Mouse (Mus musculus) heart, embryonic 12.5 days (tissue): ENCODE measurements around the gene Olfr1505. TPM values are rescaled to one million over a fixed set of nuclear protein-coding genes. Genes with fewer than 3 reads are reported as not detected.

Experiments
- ATAC-seq: fragments of 200-750 bp; cut with Nextera tagmentation; 2 replicates; pipeline ENCODE4 v1.8.0; 2017; ENCODE audit warnings: moderate TSS enrichment, moderate library complexity; ENCODE audit not compliant: insufficient number of reproducible peaks, low FRiP score
- H3K27ac ChIP-seq: fragments of 300-500 bp; sonication (generic); 2 replicates; pipeline ENCODE4 v1.5.1; 2016; ENCODE audit warnings: mild to moderate bottlenecking, moderate library complexity; ENCODE audit not compliant: poor library complexity, severe bottlenecking
- H3K27me3 ChIP-seq: fragments of 300-500 bp; sonication (generic); replicated peaks from 2 replicates; pipeline ENCODE4 v1.6.1; 2016; ENCODE audit warnings: mild to moderate bottlenecking, moderate library complexity
- H3K36me3 ChIP-seq: fragments of 300-500 bp; sonication (generic); 2 replicates; pipeline ENCODE4 v1.6.1; 2016; ENCODE audit warnings: mild to moderate bottlenecking, moderate library complexity
- H3K4me1 ChIP-seq: fragments of 300-500 bp; sonication (generic); replicated peaks from 2 replicates; pipeline ENCODE4 v1.6.1; 2016; ENCODE audit warnings: mild to moderate bottlenecking
- H3K4me2 ChIP-seq: fragments of 300-500 bp; sonication (generic); 2 replicates; pipeline ENCODE4 v1.6.1; 2016; ENCODE audit warnings: mild to moderate bottlenecking, moderate library complexity
- H3K4me3 ChIP-seq: fragments of 300-500 bp; sonication (generic); 2 replicates; pipeline ENCODE4 v1.5.1; 2016; ENCODE audit warnings: mild to moderate bottlenecking
- H3K9ac ChIP-seq: fragments of 300-500 bp; sonication (generic); 2 replicates; pipeline ENCODE4 v1.6.1; 2016; ENCODE audit warnings: mild to moderate bottlenecking, moderate library complexity
- H3K9me3 ChIP-seq: fragments of 300-500 bp; sonication (generic); replicated peaks from 2 replicates; pipeline ENCODE4 v1.6.1; 2016; ENCODE audit warnings: mild to moderate bottlenecking, moderate library complexity
- WGBS: fragments of 180-500 bp; shearing (Covaris S2); methylation state at CpG from one replicate; pipeline ENCODE4 v1.1.7; 2016; 5-methylcytosine and 5-hydroxymethylcytosine counted together
- polyA plus RNA-seq: library from polyadenylated mRNA; unstranded; fragments of >200 nt; fragmentation: Nextera tagmentation; extraction: Ambion mirVana; gene quantifications from 2 replicates; pipeline ENCODE4 v1.2.1, GENCODE M21; 2016

The Olfr1505 gene
- not detected in 2 replicates for polyA plus RNA-seq

DNA sequence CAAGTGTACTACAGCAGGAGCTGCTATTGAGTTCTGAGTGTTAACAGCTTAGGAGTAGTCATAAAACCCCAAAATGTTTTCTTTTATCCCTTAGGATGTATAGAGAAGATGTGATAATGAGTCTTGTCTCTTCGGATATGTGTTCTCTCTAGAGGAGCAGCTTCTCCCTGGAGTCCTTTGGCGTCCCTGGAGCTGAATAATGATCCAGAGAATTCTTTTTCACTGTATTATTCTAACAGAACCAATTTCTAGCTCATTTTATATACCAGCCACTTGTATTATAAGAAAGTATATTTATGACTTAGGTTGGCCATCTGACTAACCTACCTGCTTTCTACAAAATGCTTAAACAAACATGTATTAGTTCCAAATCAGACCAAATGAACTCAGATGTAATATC, at the start of gene Olfr1505:
Olfr1505 (plus strand) TSS at position 301 of the 400 bp plus-strand sequence.
- Histone ChIP-seq H3K4me2 (no peak within 1 kb of the TSS), H3K9ac (no peak within 1 kb of the TSS), H3K27me3 (no peaks in the 10 kb centered on the region), H3K9me3 (peaks cover 3% of the 10 kb centered on the region; the same call in 1 of the 2 replicates), H3K36me3 (no peaks in the 10 kb centered on the region), H3K27ac (no peak within 1 kb of the TSS), H3K4me3 (no peak within 1 kb of the TSS), H3K4me1 (no peaks in the 10 kb centered on the region)
- 65% methylated on average over 2 of the region's 2 CpGs for WGBS
- no peak for ATAC-seq

GRCm38 (mm10) chr19:13897828-13898227, 15.5 kb upstream of the Olfr1505 start, which contains the start of gene Olfr1504:
Gene Olfr1504 (minus strand): TSS chr19:13897928.
- Histone ChIP-seq H3K9me3 (no peaks in the 10 kb centered on the region), H3K27me3 (no peaks in the 10 kb centered on the region), H3K4me3 (no peak within 1 kb of the TSS), H3K4me2 (no peak within 1 kb of the TSS), H3K4me1 (no peaks in the 10 kb centered on the region), H3K36me3 (no peaks in the 10 kb centered on the region), H3K27ac (no peak within 1 kb of the TSS), H3K9ac (no peak within 1 kb of the TSS)
- WGBS: 63% methylated on average over 1 of the region's 1 CpGs
- ATAC-seq: no peak

Other genes with a start within 250 kb of the Olfr1505 start
- not detected in 2 replicates for gene Olfr1491, start 216.3 kb upstream of the Olfr1505 start, polyA plus RNA-seq
- not detected in 2 replicates for gene Olfr1493-ps1, start 190.3 kb upstream of the Olfr1505 start, polyA plus RNA-seq
- gene Olfr1494, start 173.8 kb upstream of the Olfr1505 start, polyA plus RNA-seq: not detected in 2 replicates
- gene Olfr1495, start 148.9 kb upstream of the Olfr1505 start, polyA plus RNA-seq: not detected in 2 replicates
- gene Olfr1496, start 135.7 kb upstream of the Olfr1505 start, polyA plus RNA-seq: not detected in 2 replicates
- gene Olfr1497, start 115.3 kb upstream of the Olfr1505 start, polyA plus RNA-seq: not detected in 2 replicates
- not detected in 2 replicates for gene Olfr1499, start 94.1 kb upstream of the Olfr1505 start, polyA plus RNA-seq
- gene Olfr1500, start 83.0 kb upstream of the Olfr1505 start, polyA plus RNA-seq: not detected in 2 replicates
- not detected in 2 replicates for gene Olfr1501, start 62.8 kb upstream of the Olfr1505 start, polyA plus RNA-seq
- not detected in 2 replicates for gene Olfr1502, start 51.7 kb upstream of the Olfr1505 start, polyA plus RNA-seq
- not detected in 2 replicates for gene Olfr1504, start 15.6 kb upstream of the Olfr1505 start, polyA plus RNA-seq